Mouse (Mus musculus) brain, embryonic 14.5 days (tissue): ENCODE measurements around the gene Gm38100. TPM values are rescaled to one million over a fixed set of nuclear protein-coding genes. Genes with fewer than 3 reads are reported as not detected.

ENCODE experiments used
- DNase-seq: peaks from one replicate; pipeline ENCODE4 v3.0.0-alpha.2; 2011; ENCODE audit warnings: low read depth
- CTCF ChIP-seq: fragments of 200-500 bp; IDR thresholded peaks from 2 replicates; pipeline ENCODE4 v1.5.1; 2012; ENCODE audit warnings: inconsistent platforms, mild to moderate bottlenecking, moderate library complexity, borderline replicate concordance; ENCODE audit not compliant: insufficient read depth, insufficient read length; ENCODE audit errors: extremely low read depth
- POLR2A ChIP-seq: fragments of 200-500 bp; IDR thresholded peaks from 2 replicates; pipeline ENCODE4 v1.6.1; 2012; ENCODE audit warnings: mild to moderate bottlenecking, inconsistent platforms, borderline replicate concordance; ENCODE audit not compliant: poor library complexity, insufficient read depth, insufficient read length, severe bottlenecking; ENCODE audit errors: extremely low read depth
- polyA plus RNA-seq: library from polyadenylated mRNA; depleted of rRNA; stranded (reverse); fragments of >200 nt; gene quantifications from 2 replicates; pipeline ENCODE4 v1.2.3, GENCODE M21; 2012; rRNA removed

Gm38100 gene
- not detected in 2 replicates for polyA plus RNA-seq

GRCm38 (mm10) chr1:175920029-175920428, at the start of gene Gm38100:
TSS of gene Gm38100 (plus strand) at chr1:175920329.
- DNase-seq, result no peak
- no peak for TF ChIP-seq CTCF
- TF ChIP-seq POLR2A, result no peak

GRCm38 (mm10) chr1:175870716-175871115, 49.4 kb upstream of the Gm38100 start:
- DNase-seq, result peak; percentile 48
- TF ChIP-seq POLR2A, result no peak
- no peak for TF ChIP-seq CTCF

- TF ChIP-seq CTCF (no peak), POLR2A (no peak)
- DNase-seq, result peak; percentile 45
These were observed 47.9 kb upstream of the Gm38100 start for GRCm38 (mm10) chr1:175872028-175872816.

- DNase-seq, result peak; percentile 94
- TF ChIP-seq POLR2A, result no peak
- no peak for TF ChIP-seq CTCF
These were observed 39.5 kb upstream of the Gm38100 start, which contains the start of gene Exo1 for GRCm38 (mm10) chr1:175880453-175881296. TSS of gene Exo1 (plus strand) at chr1:175880581.

- TF ChIP-seq POLR2A, result no peak
- no peak for DNase-seq
These were observed 36.7 kb upstream of the Gm38100 start for GRCm38 (mm10) chr1:175883398-175883797.

- DNase-seq, result no peak
- no peak for TF ChIP-seq POLR2A
- no peak for TF ChIP-seq CTCF
These were observed 26.9 kb upstream of the Gm38100 start for GRCm38 (mm10) chr1:175893263-175893662.

GRCm38 (mm10) chr1:175893726-175894125, 26.4 kb upstream of the Gm38100 start:
- no peak for TF ChIP-seq POLR2A
- no peak for TF ChIP-seq CTCF

GRCm38 (mm10) chr1:175911207-175911606, 8.9 kb upstream of the Gm38100 start:
- TF ChIP-seq POLR2A, result no peak
- TF ChIP-seq CTCF, result no peak
- no peak for DNase-seq

More at GRCm38 (mm10) chr1:175893726-175894125, 26.4 kb upstream of the Gm38100 start:
- DNase-seq, result no peak

GRCm38 (mm10) chr1:175912038-175912437, 8.1 kb upstream of the Gm38100 start:
- no peak for DNase-seq
- no peak for TF ChIP-seq CTCF
- no peak for TF ChIP-seq POLR2A

- no peak for DNase-seq
- TF ChIP-seq CTCF, result no peak
- no peak for TF ChIP-seq POLR2A
These were observed 6.3 kb upstream of the Gm38100 start for GRCm38 (mm10) chr1:175913728-175914303.

- DNase-seq, result no peak
- no peak for TF ChIP-seq CTCF
- no peak for TF ChIP-seq POLR2A
These were observed 962 bp downstream of the Gm38100 start for GRCm38 (mm10) chr1:175921091-175921490.
